Mouse (Mus musculus) olfactory bulb, adult 2 months (tissue): ENCODE measurements around the gene Tbx10.

Experiments used
- CTCF ChIP-seq: fragments of 200-500 bp; IDR thresholded peaks from 2 replicates; pipeline ENCODE4 v1.5.1; 2012; ENCODE audit warnings: low read depth, mild to moderate bottlenecking, low read length, moderate library complexity; ENCODE audit not compliant: insufficient read depth
- POLR2A ChIP-seq: fragments of 200-500 bp; IDR thresholded peaks from 2 replicates; pipeline ENCODE4 v1.6.1; 2012; ENCODE audit warnings: mild to moderate bottlenecking, low read depth, low read length, moderate library complexity; ENCODE audit not compliant: insufficient read depth

- TF ChIP-seq CTCF (no peak), POLR2A (no peak)
Observed at GRCm38 (mm10) chr19:3999121-3999730, 6.7 kb downstream of the Tbx10 start.
